Mouse (Mus musculus) telencephalon, adult 2 months (tissue): ENCODE results near the gene Prdm1.
A peak's percentile ranks its signal among the peaks of the same experiment; 100 is the strongest.

Experiments
- DNase-seq: peaks from one replicate; pipeline ENCODE4 v3.0.0-alpha.2; 2011; ENCODE audit warnings: low read depth, low spot score

Gene Prdm1

GRCm38 (mm10) chr10:44456757-44457595, 71.3 kb downstream of the Prdm1 start:
- no peak for DNase-seq

GRCm38 (mm10) chr10:44454753-44455152, 73.5 kb downstream of the Prdm1 start:
- DNase-seq: no peak

- DNase-seq: no peak
Measured at GRCm38 (mm10) chr10:44454111-44454510, 74.2 kb downstream of the Prdm1 start.

GRCm38 (mm10) chr10:44450835-44451234, 77.5 kb downstream of the Prdm1 start:
- no peak for DNase-seq

DNA sequence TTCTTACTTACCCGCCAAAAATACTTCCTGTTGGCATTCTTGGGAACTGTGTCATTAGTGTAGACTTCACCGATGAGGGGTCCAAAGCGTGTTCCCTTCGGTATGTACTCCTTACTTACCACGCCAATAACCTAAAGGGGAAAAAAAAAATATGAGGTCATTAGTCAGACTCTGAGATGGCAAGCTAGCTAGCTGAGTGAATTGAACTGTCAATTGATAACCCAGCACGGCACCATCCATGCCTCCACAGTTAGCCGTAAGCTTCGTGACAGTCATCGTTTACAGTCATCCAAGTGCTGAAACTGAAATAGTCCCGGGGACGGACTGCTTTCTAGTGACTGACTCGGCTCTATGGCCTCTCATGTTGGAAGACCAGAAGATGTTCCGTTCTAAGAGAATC, 78.2 kb downstream of the Prdm1 start:
- no peak for DNase-seq

GRCm38 (mm10) chr10:44449666-44450065, 78.6 kb downstream of the Prdm1 start:
- no peak for DNase-seq

DNA sequence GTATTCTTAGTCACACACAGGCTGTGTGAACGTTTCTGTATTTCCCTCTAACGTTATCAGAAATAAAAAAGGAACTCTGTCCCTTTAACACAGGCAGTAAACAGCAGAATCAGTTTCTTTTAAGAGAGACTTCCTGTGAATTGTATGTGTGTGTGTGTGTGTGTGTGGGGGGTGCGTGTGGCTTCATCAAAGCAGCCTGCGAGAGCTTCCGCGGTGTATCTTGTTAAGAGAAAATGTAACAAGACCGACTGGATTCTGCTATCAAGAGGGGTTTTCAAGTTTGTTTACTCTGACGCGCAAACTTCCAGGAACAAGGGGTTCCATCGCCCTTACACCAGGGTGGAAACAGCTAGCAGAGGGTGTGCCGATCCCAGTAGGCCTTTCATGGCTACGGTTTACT, 80.1 kb downstream of the Prdm1 start:
- DNase-seq: no peak

GRCm38 (mm10) chr10:44447406-44448139, 80.7 kb downstream of the Prdm1 start:
- no peak for DNase-seq

GRCm38 (mm10) chr10:44447001-44447400, 81.3 kb downstream of the Prdm1 start:
- DNase-seq: no peak

DNA sequence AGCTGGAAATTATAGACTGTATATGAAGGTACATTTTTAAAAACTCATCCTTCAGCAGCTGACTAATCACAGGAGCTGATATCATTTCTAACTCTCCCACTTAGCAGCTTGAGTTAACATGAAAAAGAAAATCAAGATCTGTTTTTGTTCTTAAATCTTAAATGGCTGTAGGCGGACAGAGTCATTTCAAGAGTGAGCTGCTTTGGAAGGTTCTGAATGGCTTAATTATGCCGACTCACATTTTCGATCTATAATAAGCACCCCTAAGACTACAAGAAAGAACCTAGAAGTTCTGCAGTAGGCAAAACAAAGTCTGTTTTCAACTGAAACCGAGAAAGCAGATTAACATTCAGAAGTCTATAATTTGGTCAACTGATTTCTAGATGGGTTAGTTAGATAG, 83.9 kb downstream of the Prdm1 start:
- peak; percentile 67 for DNase-seq

GRCm38 (mm10) chr10:44443696-44444095, 84.6 kb downstream of the Prdm1 start:
- DNase-seq: no peak

- DNase-seq: no peak
Measured at GRCm38 (mm10) chr10:44439732-44440131, 88.6 kb downstream of the Prdm1 start.

- no peak for DNase-seq
Measured at GRCm38 (mm10) chr10:44437614-44438013, 90.7 kb downstream of the Prdm1 start.

DNA sequence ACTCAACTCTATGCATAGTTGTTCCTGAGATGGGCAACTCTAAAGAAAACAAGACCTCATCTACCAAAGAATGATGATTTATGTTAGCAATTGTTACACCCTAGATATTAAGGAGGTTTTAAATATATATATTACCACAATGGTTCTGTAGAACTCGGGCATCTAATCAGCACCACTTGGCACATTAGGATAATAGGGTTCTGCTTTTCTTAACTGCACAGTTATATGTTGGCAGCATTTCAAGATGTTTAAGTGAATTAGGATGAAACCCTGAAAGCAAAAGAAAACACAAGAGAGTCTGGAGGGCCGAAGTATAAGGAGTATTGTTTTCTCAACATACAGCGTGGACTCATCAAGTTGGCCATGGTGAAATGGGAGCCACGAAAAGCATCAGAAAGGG, 92.3 kb downstream of the Prdm1 start:
- DNase-seq: no peak

GRCm38 (mm10) chr10:44434702-44435181, 93.6 kb downstream of the Prdm1 start:
- DNase-seq: peak; percentile 63

DNA sequence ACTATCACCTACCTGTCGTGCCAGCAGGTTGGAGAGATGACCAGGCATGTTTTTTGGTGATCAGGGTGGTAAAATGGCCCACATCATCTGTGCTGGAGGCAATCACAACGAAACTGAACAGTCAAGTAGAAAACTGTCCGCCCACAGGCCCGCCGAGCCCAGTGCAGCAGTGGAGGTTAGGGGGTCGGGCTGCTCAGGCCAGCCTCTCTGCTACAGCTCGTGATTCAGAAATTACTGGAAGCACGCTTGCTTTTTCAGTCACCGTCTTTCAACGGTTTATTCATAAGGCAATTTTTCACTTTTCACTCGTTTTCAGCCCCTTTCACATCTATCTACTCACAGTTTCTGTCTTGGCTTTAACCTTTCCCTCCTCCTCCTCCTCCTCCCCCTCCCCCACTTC, 96.1 kb downstream of the Prdm1 start:
- no peak for DNase-seq

DNA sequence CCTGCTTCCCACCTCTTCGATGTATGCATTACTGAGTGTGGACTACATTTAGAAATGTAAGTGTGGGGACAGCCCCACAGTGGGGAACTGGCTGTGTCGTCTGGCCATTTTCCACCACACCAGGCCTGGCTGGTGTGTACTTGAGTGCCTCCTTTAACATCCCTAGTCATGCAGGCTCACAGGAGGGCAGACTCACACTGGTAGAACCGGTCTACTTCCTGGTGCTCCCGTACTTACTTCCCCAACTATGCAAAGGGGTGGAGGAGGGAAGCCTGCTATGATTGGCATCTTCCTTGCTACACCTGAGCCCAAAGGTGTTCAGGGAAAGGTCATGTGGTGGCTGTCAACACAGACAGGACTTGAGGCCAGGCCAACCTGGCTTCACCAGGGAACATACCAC, 96.6 kb downstream of the Prdm1 start:
- no peak for DNase-seq

DNA sequence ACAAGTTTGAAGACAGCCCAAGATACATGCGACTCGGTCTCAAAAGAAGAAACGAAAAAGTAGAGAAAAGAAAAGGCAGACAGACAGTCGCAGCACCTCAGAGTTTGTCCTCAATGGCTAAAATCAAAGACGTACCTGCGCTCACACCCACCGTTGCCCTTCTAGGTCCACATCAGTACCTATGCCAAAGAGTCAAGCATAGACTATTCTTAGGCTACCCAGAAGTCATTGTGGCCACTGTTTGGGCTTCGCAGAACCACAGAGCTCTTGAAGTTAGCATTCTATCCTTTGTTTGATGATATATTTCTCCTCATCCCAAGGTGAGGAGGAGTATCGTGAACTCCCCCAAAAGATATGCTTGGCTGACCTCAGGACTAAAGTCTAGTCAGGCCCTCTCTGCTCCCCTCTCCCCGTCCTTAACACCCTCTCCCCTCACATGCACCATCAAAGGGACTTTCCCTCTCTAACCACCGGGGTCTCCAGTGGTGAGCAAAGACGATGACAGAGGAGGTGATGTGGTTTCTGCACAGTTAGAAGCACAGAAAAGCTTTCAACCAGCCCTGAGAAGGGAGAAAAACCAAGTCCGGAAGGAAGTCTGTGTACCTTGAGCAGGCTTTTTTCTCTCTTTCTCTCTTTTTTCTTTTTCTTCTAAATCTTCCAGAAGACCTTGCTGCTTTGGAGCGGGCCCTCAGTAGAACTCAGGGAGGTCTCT, 99.0 kb downstream of the Prdm1 start:
- DNase-seq: no peak

DNA sequence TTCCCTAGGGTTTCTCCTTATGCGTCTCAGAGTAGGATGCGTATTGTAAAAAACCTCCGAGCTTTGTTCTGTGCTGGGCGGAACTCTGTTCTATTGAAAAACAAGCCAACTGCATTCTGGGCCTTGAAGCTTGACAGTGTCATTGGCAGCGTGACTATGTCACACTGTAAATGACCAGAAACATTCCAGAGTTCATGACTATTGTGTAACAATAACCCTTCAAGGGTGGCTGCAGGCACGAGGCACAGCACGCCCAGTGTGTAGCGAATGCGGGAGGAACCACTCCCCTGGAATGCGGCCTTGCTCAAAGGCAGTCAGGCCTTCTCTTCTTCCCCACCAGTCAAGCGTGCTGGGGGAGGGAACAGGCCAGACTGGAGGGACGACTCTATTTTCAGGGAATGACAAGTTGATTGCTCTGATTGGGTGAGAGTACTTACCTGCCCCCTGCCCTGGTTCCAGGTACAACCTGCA, 100.4 kb downstream of the Prdm1 start:
- no peak for DNase-seq

DNA sequence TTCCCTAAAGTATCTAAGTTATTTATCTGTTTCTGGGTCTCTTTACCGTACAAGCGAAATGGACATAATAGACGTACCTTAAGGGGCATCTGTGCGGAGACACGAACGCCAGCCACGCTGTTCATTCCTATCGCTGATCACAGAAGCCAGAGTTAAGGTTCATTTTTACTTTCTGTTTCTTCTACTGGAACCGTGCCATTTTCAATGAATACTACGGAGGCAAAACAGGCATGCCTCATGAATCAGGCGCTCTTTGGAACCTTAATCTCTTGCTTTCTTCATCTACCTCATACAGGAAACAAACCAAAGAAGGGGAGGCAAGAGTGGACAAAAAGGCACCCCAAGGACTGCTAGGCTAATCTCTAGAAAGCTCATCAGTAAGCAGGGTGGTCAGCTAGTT, 100.9 kb downstream of the Prdm1 start:
- DNase-seq: no peak

DNA sequence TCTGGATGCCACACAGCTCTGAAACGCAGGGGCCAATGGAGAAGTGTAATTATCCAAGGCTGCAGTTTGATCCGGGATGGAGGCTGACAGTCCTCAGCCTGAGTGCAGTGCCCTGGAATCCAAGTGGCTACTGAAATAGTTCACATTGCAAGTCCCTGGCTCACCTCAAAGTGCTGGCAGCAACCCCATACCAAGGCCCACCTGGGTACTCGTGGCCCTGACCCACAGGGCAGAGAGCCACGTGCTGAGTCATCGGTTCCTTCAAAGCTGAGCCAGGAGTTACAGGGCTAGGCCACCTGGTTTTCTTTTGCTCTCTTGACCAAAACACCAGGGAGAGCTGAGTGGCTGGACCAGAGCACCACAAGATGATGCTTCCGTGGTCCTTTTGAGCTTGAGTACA, 103.3 kb downstream of the Prdm1 start:
- DNase-seq: no peak

- DNase-seq: no peak
Measured at GRCm38 (mm10) chr10:44421896-44422295, 106.4 kb downstream of the Prdm1 start.
